Mouse (Mus musculus) MEL (cell line): ENCODE results near the gene Psmc3ip. TPM values are rescaled to one million over a fixed set of nuclear protein-coding genes. Genes with fewer than 3 reads are reported as not detected.
A peak's percentile ranks its signal among the peaks of the same experiment; 100 is the strongest.

ENCODE experiments used
- DNase-seq: peaks from one replicate; pipeline ENCODE4 v3.0.0; 2011; ENCODE audit warnings: low read depth, low spot score
- H3K27ac ChIP-seq: 2 replicates; pipeline ENCODE4 v1.5.1; 2012; ENCODE audit warnings: low read depth, mild to moderate bottlenecking, control low read depth, low read length, moderate library complexity; ENCODE audit not compliant: control insufficient read depth
- H3K27me3 ChIP-seq, 2 experiments: fragments of 150-350 bp in 1 of 2; sonication (generic) in 1 of 2; 2 replicates each; pipeline ENCODE4 v1.6.1; 2012; ENCODE audit warnings: low read length in 2 of 2, mild to moderate bottlenecking in 2 of 2, improper control_type of control experiment in 1 of 2, moderate library complexity in 1 of 2; ENCODE audit not compliant: insufficient read depth in 2 of 2, control insufficient read depth in 1 of 2
- H3K36me3 ChIP-seq, 2 experiments: 2 replicates each; pipeline ENCODE4 v1.6.1; 2012 to 2014; ENCODE audit warnings: low read length in 2 of 2, improper control_type of control experiment in 1 of 2, inconsistent platforms in 1 of 2, mild to moderate bottlenecking in 1 of 2; ENCODE audit not compliant: insufficient read depth in 2 of 2, control insufficient read depth in 1 of 2
- H3K4me1 ChIP-seq, 2 experiments: fragments of 150-350 bp in 1 of 2; sonication (generic) in 1 of 2; 2 replicates each; pipeline ENCODE4 v1.6.1; 2012; ENCODE audit warnings: low read length in 2 of 2, improper control_type of control experiment in 1 of 2, mild to moderate bottlenecking in 1 of 2; ENCODE audit not compliant: insufficient read depth in 2 of 2, control insufficient read depth in 1 of 2
- H3K4me3 ChIP-seq, 2 experiments: fragments of 150-350 bp in 1 of 2; sonication (generic) in 1 of 2; 2 replicates each; pipeline ENCODE4 v1.5.1; 2012; ENCODE audit warnings: low read depth in 2 of 2, low read length in 2 of 2, mild to moderate bottlenecking in 2 of 2, moderate library complexity in 2 of 2, control low read depth in 1 of 2, improper control_type of control experiment in 1 of 2; ENCODE audit not compliant: control insufficient read depth in 1 of 2, insufficient read depth in 1 of 2
- H3K79me2 ChIP-seq: 2 replicates; pipeline ENCODE4 v1.6.1; 2012; ENCODE audit warnings: mild to moderate bottlenecking, low read length, moderate library complexity; ENCODE audit not compliant: control insufficient read depth, poor library complexity, insufficient read depth
- H3K9ac ChIP-seq: 2 replicates; pipeline ENCODE4 v1.6.1; 2012; ENCODE audit warnings: low read depth, mild to moderate bottlenecking, control low read depth, low read length, moderate library complexity; ENCODE audit not compliant: control insufficient read depth, poor library complexity, severe bottlenecking
- H3K9me3 ChIP-seq: fragments of 150-350 bp; sonication (generic); replicated peaks from 2 replicates; pipeline ENCODE4 v1.6.1; 2012; ENCODE audit warnings: mild to moderate bottlenecking, low read length, improper control_type of control experiment, moderate library complexity; ENCODE audit not compliant: insufficient read depth
- JUND ChIP-seq: IDR thresholded peaks from 2 replicates; pipeline ENCODE4 v1.6.1; 2011; ENCODE audit warnings: low read depth, mild to moderate bottlenecking, improper control_type of control experiment, low read length
- MEF2A ChIP-seq: IDR thresholded peaks from 2 replicates; pipeline ENCODE4 v1.6.1; 2014; ENCODE audit warnings: low read depth, mild to moderate bottlenecking, inconsistent platforms, low read length, improper control_type of control experiment; ENCODE audit not compliant: poor library complexity, insufficient replicate concordance, severe bottlenecking; ENCODE audit errors: extremely low read depth
- MYB ChIP-seq: IDR thresholded peaks from 2 replicates; pipeline ENCODE4 v1.6.1; 2011; ENCODE audit warnings: mild to moderate bottlenecking, low read depth, low read length, improper control_type of control experiment
- RAD21 ChIP-seq: IDR thresholded peaks from 2 replicates; pipeline ENCODE4 v1.6.1; 2011; ENCODE audit warnings: mild to moderate bottlenecking, low read depth, low read length, improper control_type of control experiment
- RCOR1 ChIP-seq: IDR thresholded peaks from 2 replicates; pipeline ENCODE4 v1.6.1; 2012; ENCODE audit warnings: low read depth, mild to moderate bottlenecking, inconsistent platforms, low read length, improper control_type of control experiment
- ZC3H11A ChIP-seq: IDR thresholded peaks from 2 replicates; pipeline ENCODE4 v1.6.1; 2012; ENCODE audit warnings: low read depth, mild to moderate bottlenecking, inconsistent platforms, low read length, improper control_type of control experiment
- ZNF384 ChIP-seq: IDR thresholded peaks from 2 replicates; pipeline ENCODE4 v1.6.1; 2012; ENCODE audit warnings: low read depth, mild to moderate bottlenecking, inconsistent platforms, low read length, improper control_type of control experiment
- polyA plus RNA-seq, 2 experiments: library from polyadenylated mRNA; stranded (reverse) in 1 of 2; unstranded in 1 of 2; fragments of >175 nt in 1 of 2; fragments of >200 nt in 1 of 2; gene quantifications; 2 replicates each; pipeline versions ENCODE4 v1.2.1 to v1.2.4; 2012; ENCODE audit warnings: low replicate concordance in 2 of 2, low read depth in 1 of 2; ENCODE audit not compliant: insufficient read length in 2 of 2, insufficient read depth in 1 of 2, missing spikeins in 1 of 2
- total RNA-seq: library from RNA; depleted of rRNA; stranded (reverse); fragments of 300-350 nt; gene quantifications from 2 replicates; pipeline ENCODE4 v1.2.3, GENCODE M21; 2012

Psmc3ip gene
- total and polyA plus RNA-seq, 3 experiments = 8.2 to 14.5 TPM; not detected in 1

DNA sequence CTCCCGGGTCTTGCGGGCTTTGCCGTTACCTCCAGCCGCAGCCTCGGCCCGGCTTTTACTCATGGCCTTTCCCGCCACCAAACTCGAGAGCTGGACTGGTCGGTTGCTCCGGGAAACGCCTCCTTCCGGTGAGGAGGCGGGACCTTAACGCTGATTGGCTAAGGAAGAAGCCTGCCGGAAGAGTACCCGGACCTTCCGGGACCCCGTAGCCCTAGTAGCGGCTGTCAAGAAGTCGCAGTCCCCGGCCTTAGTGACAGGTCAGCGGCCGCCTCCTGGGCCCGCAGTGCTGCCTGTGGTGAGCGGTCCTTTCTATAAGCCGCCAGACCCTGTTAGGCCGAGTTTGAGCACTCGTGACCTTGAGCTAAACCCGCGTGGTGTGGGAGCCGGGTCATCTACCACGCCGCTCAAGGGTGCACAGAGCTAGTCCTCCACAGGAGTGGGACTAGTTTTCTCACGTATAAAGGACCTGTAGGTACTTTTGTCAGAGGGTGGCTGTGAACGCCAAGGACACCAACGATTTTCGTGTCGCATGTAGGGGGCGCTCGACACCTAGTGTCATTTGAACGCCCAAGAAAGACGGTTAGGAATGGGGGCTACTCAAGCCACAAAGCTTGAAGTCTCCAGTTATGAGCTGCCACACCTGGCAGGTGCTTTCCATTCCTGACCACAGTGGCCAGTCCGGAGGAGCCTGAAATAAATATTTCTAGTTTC lies at the start of gene Psmc3ip (continued):
- TF ChIP-seq JUND (no peak), RCOR1 (no peak), MEF2A (no peak), ZC3H11A (no peak)

DNA sequence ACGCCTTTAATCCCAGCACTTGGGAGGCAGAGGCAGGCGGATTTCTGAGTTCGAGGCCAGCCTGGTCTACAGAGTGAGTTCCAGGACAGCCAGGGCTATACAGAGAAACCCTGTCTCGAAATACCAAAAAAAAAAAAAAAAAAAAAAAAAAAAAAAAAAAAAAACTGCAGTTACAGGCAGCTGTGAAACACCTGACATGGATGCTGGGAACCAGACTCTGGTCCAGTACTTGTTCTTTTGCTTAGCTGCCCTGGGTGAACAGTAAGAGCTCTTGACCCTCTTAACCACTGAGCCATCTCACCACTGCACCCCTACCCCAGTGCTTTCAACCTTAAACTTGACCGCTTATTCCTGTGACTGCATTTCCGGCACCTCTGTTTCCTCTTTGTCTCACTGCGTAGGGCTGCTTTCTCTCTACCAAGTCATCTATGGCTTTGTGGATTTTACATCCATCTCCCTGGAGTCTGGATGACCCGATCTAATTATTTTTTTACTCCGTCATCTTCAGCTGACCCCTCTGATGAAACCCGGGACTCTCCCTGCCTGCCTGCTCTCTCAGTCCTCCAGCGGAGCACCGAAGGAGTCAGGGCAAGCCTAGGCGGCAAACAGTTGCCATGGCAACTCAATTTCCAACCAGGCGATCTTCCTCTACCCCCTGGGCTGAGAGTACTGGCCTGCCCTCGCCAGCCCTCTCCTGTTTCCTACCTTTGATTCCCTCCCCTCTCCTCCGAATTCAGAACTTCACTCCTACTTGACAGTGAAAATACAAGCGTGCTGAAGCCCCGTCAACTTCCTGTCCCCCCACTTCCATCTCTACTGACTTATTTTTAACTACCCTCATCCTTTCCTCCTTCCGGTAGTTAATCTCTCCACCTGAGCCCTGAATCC lies 48.3 kb upstream of the Psmc3ip start:
- Histone ChIP-seq H3K27me3 (peaks cover 0 to 6% of the 10 kb centered on the region in 2 experiments; a peak in 3 of 4 replicates), H3K9ac (peak overlapping the region; percentile 7; the same call in 1 of the 2 replicates), H3K4me3 (peak overlapping the region in 1 of 2 experiments; percentile 1; a peak in 2 of 4 replicates), H3K36me3 (no peaks in the 10 kb centered on the region), H3K4me1 (peaks cover 0 to 16% of the 10 kb centered on the region in 2 experiments; a peak in 1 of 4 replicates), H3K27ac (no peak overlapping the region), H3K79me2 (no peaks in the 10 kb centered on the region), H3K9me3 (no peaks in the 10 kb centered on the region)
- DNase-seq = peak; percentile 52
- TF ChIP-seq RAD21 = no peak
- peak; percentile 56 for TF ChIP-seq ZNF384

GRCm38 (mm10) chr11:101142215-101142967 lies 47.2 kb upstream of the Psmc3ip start:
- H3K27ac ChIP-seq = no peak overlapping the region
- no peak for DNase-seq
- H3K9me3 ChIP-seq = no peaks in the 10 kb centered on the region
- peaks cover 0 to 19% of the 10 kb centered on the region in 2 experiments; a peak in 1 of 4 replicates for H3K4me1 ChIP-seq
- peaks cover 0 to 6% of the 10 kb centered on the region in 2 experiments; a peak in 3 of 4 replicates for H3K27me3 ChIP-seq
- H3K4me3 ChIP-seq = no peak overlapping the region
- H3K9ac ChIP-seq = no peak overlapping the region
- no peak for TF ChIP-seq RAD21
- no peaks in the 10 kb centered on the region for H3K36me3 ChIP-seq
- H3K79me2 ChIP-seq = no peaks in the 10 kb centered on the region

GRCm38 (mm10) chr11:101141088-101141487 lies 45.9 kb upstream of the Psmc3ip start:
- H3K79me2 ChIP-seq = no peaks in the 10 kb centered on the region
- H3K36me3 ChIP-seq = no peaks in the 10 kb centered on the region
- H3K4me1 ChIP-seq = peaks cover 0 to 19% of the 10 kb centered on the region in 2 experiments; a peak in 1 of 4 replicates
- H3K27ac ChIP-seq = no peak overlapping the region
- H3K9me3 ChIP-seq = no peaks in the 10 kb centered on the region
- no peak overlapping the region for H3K9ac ChIP-seq
- no peak for TF ChIP-seq MYB
- TF ChIP-seq ZNF384 = no peak
- TF ChIP-seq, all 39 proteins: peak for 0
- no peak overlapping the region for H3K4me3 ChIP-seq
- peaks cover 0 to 6% of the 10 kb centered on the region in 2 experiments; a peak in 2 of 4 replicates for H3K27me3 ChIP-seq
- DNase-seq = no peak
